Mouse (Mus musculus) kidney, adult 10 weeks (tissue): ENCODE measurements around the gene Snapin. TPM values are rescaled to one million over a fixed set of nuclear protein-coding genes. Genes with fewer than 3 reads are reported as not detected.

Experiments
- polyA plus RNA-seq: library from polyadenylated mRNA; stranded (reverse); fragments of 350-450 nt; fragmentation: Illumina TruSeq; extraction: RNeasy Lipid Tissue Mini Kit (QIAGEN cat#74804); gene quantifications from one replicate; pipeline ENCODE4 v1.2.3, GENCODE M21; 2014; ENCODE audit warnings: low read depth, low replicate concordance

The Snapin gene
- polyA plus RNA-seq: 60.7 TPM

GRCm38 (mm10) chr3:90490696-90491256 lies at the start of gene Snapin:
Gene Snapin (minus strand): TSS chr3:90491033.

GRCm38 (mm10) chr3:90537141-90537904 lies 46.5 kb upstream of the Snapin start, which contains the start of gene S100a16:
Gene S100a16 (plus strand): TSS chr3:90537254.

GRCm38 (mm10) chr3:90526580-90526979 lies 35.7 kb upstream of the Snapin start, which contains the start of gene S100a14:
Gene S100a14 (plus strand): TSS chr3:90526856.

GRCm38 (mm10) chr3:90513796-90514590 lies 23.2 kb upstream of the Snapin start, which contains the start of the genes S100a1 and S100a13:
Gene S100a1 (minus strand): TSS chr3:90514392.
Gene S100a13 (plus strand): TSS chr3:90514435.

GRCm38 (mm10) chr3:90508950-90509746 lies 18.3 kb upstream of the Snapin start, which contains the start of gene Chtop:
Gene Chtop (minus strand): TSS chr3:90509498.

GRCm38 (mm10) chr3:90475831-90476611 lies 14.8 kb downstream of the Snapin start, which contains the start of gene Ilf2:
Gene Ilf2 (plus strand): TSS chr3:90476126.

GRCm38 (mm10) chr3:90465686-90466310 lies 25.0 kb downstream of the Snapin start, which contains the start of gene Npr1:
Gene Npr1 (minus strand): TSS chr3:90465866.

Other genes with a start within 250 kb of the Snapin start
- gene Creb3l4, start 247.5 kb downstream of the Snapin start, polyA plus RNA-seq: 0.32 TPM
- 60.1 TPM for gene Slc39a1, start 242.9 kb downstream of the Snapin start, polyA plus RNA-seq
- gene Crtc2, start 236.9 kb downstream of the Snapin start, polyA plus RNA-seq: 6.4 TPM
- 0.69 TPM for gene Dennd4b, start 225.8 kb downstream of the Snapin start, polyA plus RNA-seq
- 25.6 TPM for gene Gatad2b, start 197.9 kb downstream of the Snapin start, polyA plus RNA-seq
- gene Slc27a3, start 101.1 kb downstream of the Snapin start, polyA plus RNA-seq: not detected
- 10.3 TPM for gene Ints3, start 57.4 kb downstream of the Snapin start, polyA plus RNA-seq
- 16.3 TPM for gene Npr1, start 25.2 kb downstream of the Snapin start, polyA plus RNA-seq
- 49.2 TPM for gene Ilf2, start 14.9 kb downstream of the Snapin start, polyA plus RNA-seq
- gene Chtop, start 18.5 kb upstream of the Snapin start, polyA plus RNA-seq: 113 TPM
- 244 TPM for gene S100a1, start 23.4 kb upstream of the Snapin start, polyA plus RNA-seq
- 9.5 TPM for gene S100a13, start 23.4 kb upstream of the Snapin start, polyA plus RNA-seq
- not detected for gene S100a14, start 35.8 kb upstream of the Snapin start, polyA plus RNA-seq
- gene S100a16, start 46.2 kb upstream of the Snapin start, polyA plus RNA-seq: 42.3 TPM
- gene S100a3, start 69.5 kb upstream of the Snapin start, polyA plus RNA-seq: not detected
- gene S100a2, start 99.2 kb upstream of the Snapin start, polyA plus RNA-seq: not detected
- not detected for gene Gm42674, start 110.9 kb upstream of the Snapin start, polyA plus RNA-seq
- gene S100a4, start 112.7 kb upstream of the Snapin start, polyA plus RNA-seq: 4.2 TPM
- not detected for gene S100a5, start 117.5 kb upstream of the Snapin start, polyA plus RNA-seq
- 28.2 TPM for gene S100a6, start 121.8 kb upstream of the Snapin start, polyA plus RNA-seq
- not detected for gene S100a7a, start 163.0 kb upstream of the Snapin start, polyA plus RNA-seq
- gene S100a8, start 177.9 kb upstream of the Snapin start, polyA plus RNA-seq: 2.2 TPM
- gene S100a9, start 204.7 kb upstream of the Snapin start, polyA plus RNA-seq: not detected
- not detected for gene Pglyrp4, start 235.9 kb upstream of the Snapin start, polyA plus RNA-seq